1 mouse cellular context compared by ENCODE assay signal in genomic region chr2:130068228-130068627, GRCm38 (mm10).
TF ChIP-seq lines count a peak whose summit lies in the region.

No protein-coding gene starts in this region.

TF ChIP-seq in MEL, 35 proteins besides CTCF, POLR2A, EP300 and RAD21 (continued from another document):
- TF ChIP-seq BHLHE40 (IDR thresholded peaks at IDR 0.05; ENCODE audit: borderline replicate concordance, low read depth, low read length): no peak
- no peak for TF ChIP-seq JUND (IDR thresholded peaks at IDR 0.05; ENCODE audit: low read depth, low read length)
- peak; percentile 89 for TF ChIP-seq SMC3 (IDR thresholded peaks at IDR 0.05; ENCODE audit: low read depth, low read length)
- no peak for TF ChIP-seq ELF1 (IDR thresholded peaks at IDR 0.05; ENCODE audit: low read depth, low read length)
